Mouse (Mus musculus): ENCODE measurements at regions not wholly inside any gene's neighbourhood (a gene's known extent, or its start where the extent isn't known, plus 50 kb on each side); places are given as distances from the start of the nearest gene placed in this dataset.

- Histone ChIP-seq H3K9me3 (replicated peaks) (no peaks in the 10 kb centered on the region), H3K4me1 (ENCODE audit: insufficient read depth, low read depth, low read length) (no peaks in the 10 kb centered on the region), H3K36me3 (replicated peaks) (no peaks in the 10 kb centered on the region), H3K27me3 (ENCODE audit: insufficient read depth, low read length) (peaks cover 2% of the 10 kb centered on the region; the same call in 1 of the 2 replicates), H3K4me3 (ENCODE audit: low read depth, low read length) (no peak overlapping the region)
- no peak for DNase-seq (ENCODE audit: low spot score)
- TF ChIP-seq GATA1 (IDR thresholded peaks at IDR 0.05; ENCODE audit: borderline replicate concordance, low read length), result no peak
- ATAC-seq (ENCODE audit: extremely low read depth, insufficient number of reproducible peaks, low FRiP score, poor library complexity, severe bottlenecking), result no peak
These were observed 266.8 kb downstream of the Tns1 start for GRCm38 (mm10) chr1:73857497-73857896.

- H3K9me3 ChIP-seq (replicated peaks), result no peaks in the 10 kb centered on the region
- no peaks in the 10 kb centered on the region for H3K4me1 ChIP-seq (ENCODE audit: insufficient read depth, low read depth, low read length)
- no peak for DNase-seq (ENCODE audit: low spot score)
- no peaks in the 10 kb centered on the region for H3K36me3 ChIP-seq (replicated peaks)
- no peak overlapping the region for H3K4me3 ChIP-seq (ENCODE audit: low read depth, low read length)
- TF ChIP-seq GATA2 (IDR thresholded peaks at IDR 0.05; ENCODE audit: borderline replicate concordance, low read depth, low read length) (no peak), TAL1 (conservative IDR thresholded peaks at IDR 0.05; ENCODE audit: low read depth, low read length) (no peak), GATA1 (IDR thresholded peaks at IDR 0.05; ENCODE audit: borderline replicate concordance, low read length) (no peak), CTCF (IDR thresholded peaks at IDR 0.05; ENCODE audit: low read depth, low read length) (no peak), POLR2AphosphoS5 (IDR thresholded peaks at IDR 0.05; ENCODE audit: insufficient replicate concordance, low read depth, low read length) (no peak)
- ATAC-seq (ENCODE audit: extremely low read depth, insufficient number of reproducible peaks, low FRiP score, poor library complexity, severe bottlenecking), result no peak
- peaks cover 2% of the 10 kb centered on the region; the same call in 1 of the 2 replicates for H3K27me3 ChIP-seq (ENCODE audit: insufficient read depth, low read length)
These were observed 267.4 kb downstream of the Tns1 start for GRCm38 (mm10) chr1:73856811-73857210.

- TF ChIP-seq POLR2AphosphoS5 (IDR thresholded peaks at IDR 0.05; ENCODE audit: insufficient replicate concordance, low read depth, low read length) (no peak), CTCF (IDR thresholded peaks at IDR 0.05; ENCODE audit: low read depth, low read length) (no peak), GATA2 (IDR thresholded peaks at IDR 0.05; ENCODE audit: borderline replicate concordance, low read depth, low read length) (no peak), TAL1 (conservative IDR thresholded peaks at IDR 0.05; ENCODE audit: low read depth, low read length) (no peak)
- H3K36me3 ChIP-seq (replicated peaks), result no peaks in the 10 kb centered on the region
- no peaks in the 10 kb centered on the region for H3K4me1 ChIP-seq (ENCODE audit: insufficient read depth, low read depth, low read length)
- H3K4me3 ChIP-seq (ENCODE audit: low read depth, low read length), result no peak overlapping the region
- DNase-seq (ENCODE audit: low spot score) (no peak), ATAC-seq (ENCODE audit: extremely low read depth, insufficient number of reproducible peaks, low FRiP score, poor library complexity, severe bottlenecking) (no peak)
- H3K27me3 ChIP-seq (ENCODE audit: insufficient read depth, low read length), result peaks cover 2% of the 10 kb centered on the region; the same call in 1 of the 2 replicates
- no peaks in the 10 kb centered on the region for H3K9me3 ChIP-seq (replicated peaks)
These were observed 268.9 kb downstream of the Tns1 start for GRCm38 (mm10) chr1:73855306-73855705.

GRCm38 (mm10) chr1:73853851-73854250 is 270.4 kb downstream of the Tns1 start:
- ATAC-seq (ENCODE audit: extremely low read depth, insufficient number of reproducible peaks, low FRiP score, poor library complexity, severe bottlenecking) (no peak), DNase-seq (ENCODE audit: low spot score) (no peak)
- Histone ChIP-seq H3K27me3 (ENCODE audit: insufficient read depth, low read length) (no peaks in the 10 kb centered on the region), H3K9me3 (replicated peaks) (no peaks in the 10 kb centered on the region), H3K4me3 (ENCODE audit: low read depth, low read length) (no peak overlapping the region), H3K4me1 (ENCODE audit: insufficient read depth, low read depth, low read length) (no peaks in the 10 kb centered on the region), H3K36me3 (replicated peaks) (no peaks in the 10 kb centered on the region)
- TF ChIP-seq POLR2AphosphoS5 (IDR thresholded peaks at IDR 0.05; ENCODE audit: insufficient replicate concordance, low read depth, low read length) (no peak), TAL1 (conservative IDR thresholded peaks at IDR 0.05; ENCODE audit: low read depth, low read length) (no peak), GATA1 (IDR thresholded peaks at IDR 0.05; ENCODE audit: borderline replicate concordance, low read length) (no peak), CTCF (IDR thresholded peaks at IDR 0.05; ENCODE audit: low read depth, low read length) (no peak), GATA2 (IDR thresholded peaks at IDR 0.05; ENCODE audit: borderline replicate concordance, low read depth, low read length) (no peak)

- no peak for ATAC-seq (ENCODE audit: extremely low read depth, insufficient number of reproducible peaks, low FRiP score, poor library complexity, severe bottlenecking)
- Histone ChIP-seq H3K4me1 (ENCODE audit: insufficient read depth, low read depth, low read length) (no peaks in the 10 kb centered on the region), H3K36me3 (replicated peaks) (no peaks in the 10 kb centered on the region), H3K9me3 (replicated peaks) (no peaks in the 10 kb centered on the region), H3K27me3 (ENCODE audit: insufficient read depth, low read length) (peaks cover 2% of the 10 kb centered on the region; the same call in 1 of the 2 replicates), H3K4me3 (ENCODE audit: low read depth, low read length) (no peak overlapping the region)
- no peak for DNase-seq (ENCODE audit: low spot score)
- TF ChIP-seq CTCF (IDR thresholded peaks at IDR 0.05; ENCODE audit: low read depth, low read length), result no peak
- TF ChIP-seq POLR2AphosphoS5 (IDR thresholded peaks at IDR 0.05; ENCODE audit: insufficient replicate concordance, low read depth, low read length), result no peak
- no peak for TF ChIP-seq GATA1 (IDR thresholded peaks at IDR 0.05; ENCODE audit: borderline replicate concordance, low read length)
- TF ChIP-seq GATA2 (IDR thresholded peaks at IDR 0.05; ENCODE audit: borderline replicate concordance, low read depth, low read length), result no peak
- TF ChIP-seq TAL1 (conservative IDR thresholded peaks at IDR 0.05; ENCODE audit: low read depth, low read length), result no peak
These were observed 273.9 kb downstream of the Tns1 start for GRCm38 (mm10) chr1:73850173-73851014.

GRCm38 (mm10) chr1:73848370-73848769 is 275.9 kb downstream of the Tns1 start:
- Histone ChIP-seq H3K4me3 (ENCODE audit: low read depth, low read length) (no peak overlapping the region), H3K36me3 (replicated peaks) (no peaks in the 10 kb centered on the region), H3K9me3 (replicated peaks) (no peaks in the 10 kb centered on the region), H3K27me3 (ENCODE audit: insufficient read depth, low read length) (peaks cover 2% of the 10 kb centered on the region; the same call in 1 of the 2 replicates), H3K4me1 (ENCODE audit: insufficient read depth, low read depth, low read length) (no peaks in the 10 kb centered on the region)
- TF ChIP-seq POLR2AphosphoS5 (IDR thresholded peaks at IDR 0.05; ENCODE audit: insufficient replicate concordance, low read depth, low read length) (no peak), CTCF (IDR thresholded peaks at IDR 0.05; ENCODE audit: low read depth, low read length) (no peak), TAL1 (conservative IDR thresholded peaks at IDR 0.05; ENCODE audit: low read depth, low read length) (no peak), GATA2 (IDR thresholded peaks at IDR 0.05; ENCODE audit: borderline replicate concordance, low read depth, low read length) (no peak), GATA1 (IDR thresholded peaks at IDR 0.05; ENCODE audit: borderline replicate concordance, low read length) (no peak)
- DNase-seq (ENCODE audit: low spot score) (no peak), ATAC-seq (ENCODE audit: extremely low read depth, insufficient number of reproducible peaks, low FRiP score, poor library complexity, severe bottlenecking) (no peak)
